Mouse (Mus musculus): ENCODE results near the gene Zdhhc16.

Zdhhc16 gene

GRCm38 (mm10) chr19:41992971-41993370 is 59.7 kb downstream of the Zdhhc16 start:
- no peak for DNase-seq

GRCm38 (mm10) chr19:41993484-41993883 is 60.2 kb downstream of the Zdhhc16 start:
- peak; percentile 83 for DNase-seq
